Mouse (Mus musculus): ENCODE results near the gene Slf2.
A peak's percentile ranks its signal among the peaks of the same experiment; 100 is the strongest.

Gene Slf2

GRCm38 (mm10) chr19:45013581-45014225 lies 82.8 kb downstream of the Slf2 start:
- no peak for DNase-seq

- DNase-seq: peak; percentile 61
Observed at GRCm38 (mm10) chr19:45014335-45014971, 83.5 kb downstream of the Slf2 start, which contains the start of gene Lzts2. Gene Lzts2, plus strand, starts transcription at chr19:45014414.

- peak; percentile 83 for DNase-seq
Observed at GRCm38 (mm10) chr19:45014981-45015402, 84.0 kb downstream of the Slf2 start.

GRCm38 (mm10) chr19:45015518-45016281 lies 84.7 kb downstream of the Slf2 start:
- peak; percentile 85 for DNase-seq

GRCm38 (mm10) chr19:45016341-45017215 lies 85.6 kb downstream of the Slf2 start:
- DNase-seq: peak; percentile 88

GRCm38 (mm10) chr19:45017216-45017771 lies 86.3 kb downstream of the Slf2 start:
- peak; percentile 92 for DNase-seq

- DNase-seq: peak; percentile 87
Observed at GRCm38 (mm10) chr19:45017909-45018308, 87.0 kb downstream of the Slf2 start.

- DNase-seq: peak; percentile 79
Observed at GRCm38 (mm10) chr19:45018351-45018831, 87.4 kb downstream of the Slf2 start.

GRCm38 (mm10) chr19:45020348-45020747 lies 89.4 kb downstream of the Slf2 start:
- DNase-seq: peak; percentile 38

GRCm38 (mm10) chr19:45021362-45021761 lies 90.4 kb downstream of the Slf2 start:
- DNase-seq: peak; percentile 33

GRCm38 (mm10) chr19:45023993-45024392 lies 93.0 kb downstream of the Slf2 start:
- DNase-seq: peak; percentile 48

GRCm38 (mm10) chr19:45024775-45025174 lies 93.8 kb downstream of the Slf2 start:
- peak; percentile 43 for DNase-seq

GRCm38 (mm10) chr19:45025937-45026568 lies 95.1 kb downstream of the Slf2 start:
- peak; percentile 36 for DNase-seq

- DNase-seq: peak; percentile 29
Observed at GRCm38 (mm10) chr19:45026958-45027670, 96.2 kb downstream of the Slf2 start.

- DNase-seq: peak; percentile 51
Observed at GRCm38 (mm10) chr19:45027848-45028247, 96.9 kb downstream of the Slf2 start.

- DNase-seq: peak; percentile 41
Observed at GRCm38 (mm10) chr19:45028746-45029145, 97.8 kb downstream of the Slf2 start.

GRCm38 (mm10) chr19:45029571-45029970 lies 98.6 kb downstream of the Slf2 start:
- DNase-seq: peak; percentile 51

GRCm38 (mm10) chr19:45030111-45030510 lies 99.2 kb downstream of the Slf2 start:
- peak; percentile 78 for DNase-seq

GRCm38 (mm10) chr19:45030746-45031693 lies 100.1 kb downstream of the Slf2 start:
- peak; percentile 87 for DNase-seq

- peak; percentile 79 for DNase-seq
Observed at GRCm38 (mm10) chr19:45031780-45032179, 100.8 kb downstream of the Slf2 start.
